Mouse (Mus musculus): ENCODE data around the gene Bola2.

Bola2 gene

GRCm38 (mm10) chr7:126695210-126695611 is at the start of gene Bola2:
Gene Bola2 (plus strand): TSS chr7:126695401.
- peak in 1 of 2 experiments; percentile 70 for DNase-seq (ENCODE audit: low read depth in 1 of 2, low spot score in 2 of 2)

DNA sequence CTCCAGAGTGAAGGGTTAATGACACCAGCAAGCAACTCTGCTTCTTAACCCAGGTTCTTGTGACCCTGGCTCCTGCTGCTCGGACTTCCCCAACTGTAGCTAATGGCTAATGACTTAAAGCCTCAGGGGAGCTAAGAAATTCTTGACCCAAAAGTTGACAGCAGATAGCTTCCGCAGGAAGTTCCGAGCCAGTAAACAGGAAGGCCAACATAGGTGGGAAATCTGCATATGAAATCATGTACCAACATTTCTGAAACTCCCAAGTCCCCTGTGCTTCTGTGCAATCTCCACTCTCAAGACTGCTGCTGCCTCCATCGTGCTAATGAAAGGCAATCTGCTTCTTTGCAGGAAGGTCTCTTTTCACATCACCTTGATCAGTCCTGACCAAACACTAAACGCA is 49.5 kb upstream of the Bola2 start:
- DNase-seq (ENCODE audit: low read depth in 1 of 2, low spot score in 2 of 2) = no peak

GRCm38 (mm10) chr7:126648486-126648885 is 46.7 kb upstream of the Bola2 start:
- DNase-seq (ENCODE audit: low read depth in 1 of 2, low spot score in 2 of 2) = no peak

GRCm38 (mm10) chr7:126649231-126650051 is 45.8 kb upstream of the Bola2 start, which contains the start of gene Sgf29:
Gene Sgf29 (plus strand): TSS chr7:126649309.
- peak; percentile 71 to 83 for DNase-seq (ENCODE audit: low read depth in 1 of 2, low spot score in 2 of 2)

GRCm38 (mm10) chr7:126650852-126651251 is 44.3 kb upstream of the Bola2 start:
- DNase-seq (ENCODE audit: low read depth in 1 of 2, low spot score in 2 of 2) = no peak

GRCm38 (mm10) chr7:126653991-126654390 is 41.2 kb upstream of the Bola2 start:
- DNase-seq (ENCODE audit: low read depth in 1 of 2, low spot score in 2 of 2) = no peak

- no peak for DNase-seq (ENCODE audit: low read depth in 1 of 2, low spot score in 2 of 2)
Observed at GRCm38 (mm10) chr7:126655695-126656094, 39.5 kb upstream of the Bola2 start.

DNA sequence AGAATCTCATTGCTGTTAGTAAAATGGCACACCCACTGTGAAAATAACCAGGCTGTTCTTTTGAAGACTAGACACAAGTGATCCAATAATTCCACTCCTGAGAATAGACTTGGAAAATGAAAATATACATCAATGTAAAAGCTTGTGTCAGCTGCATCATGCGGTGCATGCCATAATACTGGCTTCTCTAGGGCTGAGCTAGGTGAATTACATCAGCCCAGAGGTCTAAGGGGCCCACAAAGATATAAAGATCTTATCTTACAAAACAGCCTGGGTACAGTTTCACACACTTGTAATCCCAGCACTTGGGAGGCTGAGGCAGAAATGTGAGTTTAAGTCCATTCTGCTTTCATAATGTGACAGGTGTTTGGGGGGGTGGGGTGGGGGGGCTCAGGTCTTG is 37.7 kb upstream of the Bola2 start:
- DNase-seq (ENCODE audit: low read depth in 1 of 2, low spot score in 2 of 2) = no peak

DNA sequence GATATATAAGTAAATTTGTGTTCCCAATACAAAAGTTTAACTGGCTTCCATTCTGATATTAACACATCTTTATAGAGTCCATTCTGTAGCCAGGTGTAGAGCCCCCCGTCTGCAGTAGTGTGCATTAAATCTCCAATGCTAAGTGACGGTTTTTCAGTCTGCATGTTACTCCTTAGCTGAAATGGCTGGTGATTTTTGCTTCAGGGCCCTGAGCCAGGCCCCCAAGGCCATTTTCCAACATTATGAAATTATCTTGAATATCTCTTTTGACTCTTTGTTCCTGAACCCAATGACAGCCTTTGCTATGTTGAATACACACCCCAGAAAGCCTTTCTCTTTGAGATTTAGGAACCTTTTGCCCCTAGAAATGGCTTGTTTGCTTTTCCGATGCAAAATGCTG is 35.4 kb upstream of the Bola2 start:
- DNase-seq (ENCODE audit: low read depth in 1 of 2, low spot score in 2 of 2) = no peak

DNA sequence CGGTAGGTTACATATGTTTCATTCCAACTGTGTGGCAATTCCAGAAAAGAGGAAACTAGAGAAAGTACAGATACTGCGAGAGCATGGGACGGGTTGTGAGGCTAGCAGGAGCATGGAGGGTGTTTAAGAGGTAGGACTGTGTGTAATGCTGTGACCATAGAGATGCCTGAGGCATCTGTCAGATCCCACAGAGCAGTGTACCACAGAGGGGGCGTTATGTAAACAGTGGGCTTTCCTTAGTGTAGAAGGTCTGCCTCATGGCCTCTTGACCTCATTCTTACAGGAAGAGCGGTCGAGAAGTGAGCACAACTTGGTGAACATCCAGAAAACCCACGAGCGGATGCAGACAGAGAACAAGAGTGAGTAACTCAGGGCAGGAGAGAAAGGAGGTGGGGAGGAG is 31.6 kb upstream of the Bola2 start:
- no peak for DNase-seq (ENCODE audit: low read depth in 1 of 2, low spot score in 2 of 2)

- DNase-seq (ENCODE audit: low read depth in 1 of 2, low spot score in 2 of 2) = no peak
Observed at GRCm38 (mm10) chr7:126665269-126665668, 29.9 kb upstream of the Bola2 start.

- no peak for DNase-seq (ENCODE audit: low read depth in 1 of 2, low spot score in 2 of 2)
Observed at GRCm38 (mm10) chr7:126667495-126668090, 27.6 kb upstream of the Bola2 start.

DNA sequence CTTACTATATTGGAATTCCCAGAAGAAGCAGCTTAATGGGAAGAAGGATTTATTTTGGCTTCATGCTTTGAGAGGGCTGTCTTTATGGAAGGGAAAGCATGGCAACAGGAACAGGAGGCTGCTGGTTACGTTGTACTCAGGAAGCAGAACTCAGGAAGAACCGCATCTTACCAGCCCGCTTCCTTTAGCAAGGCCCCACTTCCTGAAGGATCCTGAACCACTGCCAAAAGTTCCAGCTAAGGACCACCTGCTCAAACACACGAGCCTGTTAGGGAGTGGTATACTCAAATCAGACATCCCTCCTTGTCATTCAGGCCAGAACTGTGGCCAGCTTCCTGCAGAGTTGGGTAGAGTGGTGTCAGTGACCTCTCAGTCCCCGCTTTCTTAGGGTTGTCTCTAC is 26.7 kb upstream of the Bola2 start:
- no peak for DNase-seq (ENCODE audit: low read depth in 1 of 2, low spot score in 2 of 2)

DNA sequence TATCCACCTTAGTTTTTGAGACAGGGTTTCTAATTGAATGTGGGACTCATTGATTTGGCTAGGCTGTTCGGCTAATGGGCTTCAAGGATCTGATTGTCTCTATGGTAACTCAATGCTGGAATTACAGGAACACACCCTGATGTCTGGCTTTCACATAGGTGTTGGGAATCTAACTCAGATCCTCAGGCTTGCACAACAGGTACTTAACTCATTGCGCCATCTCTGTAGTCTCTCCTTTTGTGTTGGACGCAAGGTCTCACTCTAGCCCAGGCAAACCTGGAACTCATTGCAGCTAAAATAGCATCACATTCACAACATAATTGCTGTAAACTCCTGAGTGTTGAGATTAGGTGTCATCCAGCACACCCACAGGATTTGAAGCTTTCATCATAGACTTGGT is 25.0 kb upstream of the Bola2 start:
- no peak for DNase-seq (ENCODE audit: low read depth in 1 of 2, low spot score in 2 of 2)

GRCm38 (mm10) chr7:126672111-126672510 is 23.1 kb upstream of the Bola2 start:
- DNase-seq (ENCODE audit: low read depth in 1 of 2, low spot score in 2 of 2) = no peak

DNA sequence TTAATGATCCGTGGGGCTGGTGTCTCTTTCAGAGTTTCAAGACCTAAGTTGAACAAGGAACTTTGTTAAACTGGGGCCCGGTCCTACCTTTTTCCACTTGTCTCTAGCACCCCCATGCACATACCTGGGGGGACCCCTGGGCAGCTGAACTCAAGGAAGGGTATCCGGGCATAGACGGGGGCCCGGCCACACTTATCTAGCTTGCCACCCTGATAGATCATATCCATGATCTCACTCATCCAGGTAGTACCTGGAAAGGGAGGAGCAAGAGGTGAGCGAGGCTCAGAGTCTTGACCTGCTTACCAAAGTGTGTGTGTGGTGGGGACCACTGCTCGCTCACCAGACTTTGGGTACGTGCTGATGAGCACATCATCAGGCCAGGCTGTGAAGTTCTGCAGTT is 20.1 kb upstream of the Bola2 start:
- DNase-seq (ENCODE audit: low read depth in 1 of 2, low spot score in 2 of 2) = no peak

DNA sequence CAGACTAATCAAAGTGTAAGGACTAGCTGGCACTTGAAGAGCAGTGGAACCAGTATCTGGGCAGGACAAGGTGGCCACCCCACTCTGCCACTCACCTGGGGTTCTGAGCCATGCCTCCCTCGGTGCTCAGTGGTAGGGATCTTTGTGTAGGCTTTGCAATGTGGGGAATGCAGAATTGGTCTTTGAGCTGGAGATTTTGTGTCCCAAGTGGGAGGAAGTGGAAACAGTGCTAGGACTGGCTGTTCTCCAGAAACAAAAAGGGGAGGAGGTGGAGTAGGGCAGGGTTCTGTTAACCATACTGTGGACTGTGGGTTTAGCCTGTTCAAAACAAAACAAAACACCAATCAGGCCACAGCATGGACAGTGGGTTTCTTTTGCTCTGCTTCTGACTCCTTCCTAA is 19.0 kb upstream of the Bola2 start, which contains the start of gene Sult1a1:
Gene Sult1a1 (minus strand): TSS at position 226 of the 400 bp plus-strand sequence.
- DNase-seq (ENCODE audit: low read depth in 1 of 2, low spot score in 2 of 2) = no peak

GRCm38 (mm10) chr7:126676631-126677220 is 18.5 kb upstream of the Bola2 start:
- no peak for DNase-seq (ENCODE audit: low read depth in 1 of 2, low spot score in 2 of 2)

GRCm38 (mm10) chr7:126678545-126679341 is 16.5 kb upstream of the Bola2 start:
- no peak for DNase-seq (ENCODE audit: low read depth in 1 of 2, low spot score in 2 of 2)

DNA sequence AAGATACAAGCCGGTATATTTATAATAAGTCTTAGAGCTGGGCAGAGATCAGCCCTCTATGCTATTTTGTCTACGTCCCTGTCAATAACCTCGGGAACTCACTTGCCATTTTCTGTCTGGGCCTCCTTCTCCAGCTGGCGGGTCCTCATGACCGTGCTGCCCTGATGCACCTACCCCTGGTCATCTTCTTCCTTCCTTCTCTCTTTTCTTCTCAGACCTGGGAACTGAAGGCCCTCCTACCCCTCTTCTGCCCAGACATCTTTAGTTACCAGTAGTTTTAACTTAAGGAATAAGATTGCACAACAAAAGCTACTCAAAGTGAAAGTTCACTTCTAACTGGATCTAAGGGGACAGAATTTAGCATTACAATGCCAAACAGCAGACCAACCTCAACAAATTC is 15.5 kb upstream of the Bola2 start:
- no peak for DNase-seq (ENCODE audit: low read depth in 1 of 2, low spot score in 2 of 2)

DNA sequence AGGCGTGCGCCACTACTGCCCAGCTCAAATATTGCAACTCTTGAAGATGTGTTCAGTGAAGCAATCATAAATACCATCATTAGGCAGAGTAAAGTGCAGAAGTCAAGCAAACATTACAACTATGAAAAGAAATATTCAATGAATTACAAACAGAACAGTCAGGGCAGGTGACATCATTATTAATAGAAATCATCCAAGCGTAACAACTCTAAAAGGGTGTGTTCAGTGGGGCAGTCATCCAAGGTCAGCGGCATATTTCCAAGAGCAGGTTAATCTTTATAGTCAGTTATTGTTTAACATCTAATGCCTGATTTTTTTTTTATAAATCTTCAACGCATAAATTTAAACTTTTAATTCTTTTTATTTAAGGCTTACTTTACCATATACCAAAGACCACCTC is 14.0 kb upstream of the Bola2 start:
- no peak for DNase-seq (ENCODE audit: low read depth in 1 of 2, low spot score in 2 of 2)

Data from monocyte, adult 2 months (primary cell).